Mouse (Mus musculus) monocyte, adult 5-6 weeks (primary cell): ENCODE results near the gene Gm11549. TPM values are rescaled to one million over a fixed set of nuclear protein-coding genes. Genes with fewer than 3 reads are reported as not detected.

Experiments used
- ATAC-seq: fragments of 153-309, 156-312 bp; replicated peaks from 2 replicates; pipeline ENCODE4 v1.8.0; 2017; ENCODE audit warnings: mild to moderate bottlenecking; ENCODE audit not compliant: low TSS enrichment, insufficient number of reproducible peaks, severe bottlenecking, poor library complexity, low FRiP score
- total RNA-seq: library from RNA; stranded (forward); fragments of 200-1000, 200-491, 200-594 nt; gene quantifications from 3 replicates; pipeline ENCODE4 v1.2.3, GENCODE M21; 2017

The Gm11549 gene
- total RNA-seq, 1 experiment from 2014 or later, result not detected

GRCm38 (mm10) chr3:36530345-36530744 lies 8.7 kb upstream of the Gm11549 start:
- ATAC-seq, result no peak

- no peak for ATAC-seq
These were observed 2.9 kb upstream of the Gm11549 start for GRCm38 (mm10) chr3:36524466-36524865.

- no peak for ATAC-seq
These were observed 524 bp upstream of the Gm11549 start for GRCm38 (mm10) chr3:36522137-36522536.

- no peak for ATAC-seq
These were observed 5.4 kb downstream of the Gm11549 start for GRCm38 (mm10) chr3:36516196-36516595.

GRCm38 (mm10) chr3:36511491-36511890 lies 10.1 kb downstream of the Gm11549 start:
- no peak for ATAC-seq

- ATAC-seq, result no peak
These were observed 15.5 kb downstream of the Gm11549 start for GRCm38 (mm10) chr3:36505809-36506735.

- no peak for ATAC-seq
These were observed 16.3 kb downstream of the Gm11549 start for GRCm38 (mm10) chr3:36505306-36505705.

- ATAC-seq, result no peak
These were observed 20.1 kb downstream of the Gm11549 start for GRCm38 (mm10) chr3:36501546-36501945.

- no peak for ATAC-seq
These were observed 20.6 kb downstream of the Gm11549 start for GRCm38 (mm10) chr3:36500976-36501375.

GRCm38 (mm10) chr3:36499418-36499817 lies 22.2 kb downstream of the Gm11549 start:
- no peak for ATAC-seq

- no peak for ATAC-seq
These were observed 23.4 kb downstream of the Gm11549 start for GRCm38 (mm10) chr3:36498224-36498623.

GRCm38 (mm10) chr3:36496746-36497145 lies 24.9 kb downstream of the Gm11549 start:
- peak; percentile 48; the same call in 1 of the 2 replicates for ATAC-seq

- ATAC-seq, result no peak
These were observed 25.3 kb downstream of the Gm11549 start for GRCm38 (mm10) chr3:36496273-36496672.

- peak; percentile 75 for ATAC-seq
These were observed 26.2 kb downstream of the Gm11549 start for GRCm38 (mm10) chr3:36495436-36495835.

GRCm38 (mm10) chr3:36494613-36495012 lies 27.0 kb downstream of the Gm11549 start:
- no peak for ATAC-seq

GRCm38 (mm10) chr3:36493641-36494283 lies 27.9 kb downstream of the Gm11549 start:
- no peak for ATAC-seq

GRCm38 (mm10) chr3:36492716-36493391 lies 28.8 kb downstream of the Gm11549 start:
- no peak for ATAC-seq

GRCm38 (mm10) chr3:36491535-36491934 lies 30.1 kb downstream of the Gm11549 start:
- no peak for ATAC-seq

GRCm38 (mm10) chr3:36489590-36489910 lies 32.1 kb downstream of the Gm11549 start:
- no peak for ATAC-seq
